Mouse (Mus musculus) heart, postnatal 0 days (tissue): ENCODE data around the gene Prrt1.

Source experiments
- CTCF ChIP-seq: IDR thresholded peaks from 2 replicates; pipeline ENCODE4 v1.5.1; 2016; ENCODE audit warnings: antibody characterized with exemption, control low read depth, low read depth
- EP300 ChIP-seq: IDR thresholded peaks from 2 replicates; pipeline ENCODE4 v1.6.1; 2016; ENCODE audit warnings: antibody characterized with exemption, low read depth

- TF ChIP-seq CTCF: no peak
- no peak for TF ChIP-seq EP300
Observed at GRCm38 (mm10) chr17:34673139-34673538, 43.8 kb downstream of the Prrt1 start.
